In genomic region chr2:72592011-72592410, GRCm38 (mm10) we compare ENCODE assay signal across 27 mouse cellular contexts.
DNase-seq lines count a peak whose midpoint lies in the region; ATAC-seq and TF ChIP-seq lines count a peak whose summit lies in the region.
"Had no signal": no experiment of that assay in that cellular context is flagged by ENCODE, and none has a peak within 500 bp of the region (broad histone marks: within the 10 kb centered on the region; RNA-seq: fewer than 3 reads in every experiment).

No protein-coding gene starts in this region.

- DNase-seq in Muller cell, postnatal 12 days (ENCODE audit: inconsistent ontology term), result peak; percentile 97
- peak; percentile 31 for DNase-seq in hindbrain, postnatal 0 days (ENCODE audit: low spot score)
- peak; percentile 80 for DNase-seq in retina, postnatal 1 day
- no peak for DNase-seq in urinary bladder, postnatal 25 days (ENCODE audit: low spot score)
- no peak for DNase-seq in lung, postnatal 4 days
- DNase-seq: adrenal gland, postnatal 14 days; cerebellum, adult 11-12 months; cerebellum, postnatal 10 days; gastrocnemius, postnatal 25 days; heart, adult 18-20 months; kidney, adult 2 months; kidney, postnatal 36 days; right cerebral cortex, adult 18-20 months; spleen, adult 18-20 months; thymus, postnatal 14 days had no signal

- 19% methylated on average over 3 of the region's 3 CpGs for WGBS in hindbrain, embryonic 16.5 days
- 32% methylated on average over 3 of the region's 3 CpGs for WGBS in hindbrain, embryonic 12.5 days
- 15% methylated on average over 3 of the region's 3 CpGs for WGBS in hindbrain, postnatal 0 days

- no peak overlapping the region for H3K4me3 ChIP-seq in hindbrain, embryonic 16.5 days (ENCODE audit: low read length)
- H3K4me3 ChIP-seq in hindbrain, embryonic 12.5 days, result no peak overlapping the region
- H3K4me3 ChIP-seq in hindbrain, postnatal 0 days (ENCODE audit: low read length), result no peak overlapping the region
- H3K4me3 ChIP-seq: embryonic facial prominence, embryonic 13.5 days; forebrain, embryonic 12.5 days; heart, embryonic 12.5 days; layer of hippocampus, adult 2 months; limb, embryonic 13.5 days; lung, embryonic 15.5 days; neural tube, embryonic 13.5 days had no signal

- no peak overlapping the region for H3K9ac ChIP-seq in hindbrain, embryonic 16.5 days (ENCODE audit: low read depth, low read length)
- no peak overlapping the region for H3K9ac ChIP-seq in hindbrain, embryonic 12.5 days
- no peak overlapping the region for H3K9ac ChIP-seq in hindbrain, postnatal 0 days (replicated peaks; ENCODE audit: low read length)
- H3K9ac ChIP-seq: embryonic facial prominence, embryonic 13.5 days; forebrain, embryonic 12.5 days; heart, embryonic 12.5 days; limb, embryonic 13.5 days; lung, embryonic 15.5 days; neural tube, embryonic 13.5 days had no signal

- H3K4me2 ChIP-seq in hindbrain, embryonic 16.5 days (ENCODE audit: low read length), result no peak overlapping the region
- no peak overlapping the region for H3K4me2 ChIP-seq in hindbrain, embryonic 12.5 days (replicated peaks)
- H3K4me2 ChIP-seq in hindbrain, postnatal 0 days (ENCODE audit: low read depth, low read length), result no peak overlapping the region
- H3K4me2 ChIP-seq: embryonic facial prominence, embryonic 13.5 days; forebrain, embryonic 12.5 days; heart, embryonic 12.5 days; limb, embryonic 13.5 days; liver, embryonic 11.5 days; lung, embryonic 15.5 days; neural tube, embryonic 13.5 days had no signal

- H3K9me3 ChIP-seq in hindbrain, embryonic 16.5 days (ENCODE audit: control insufficient read depth, low read length), result no peaks in the 10 kb centered on the region
- H3K9me3 ChIP-seq in hindbrain, embryonic 12.5 days (replicated peaks), result no peaks in the 10 kb centered on the region
- no peaks in the 10 kb centered on the region for H3K9me3 ChIP-seq in hindbrain, postnatal 0 days (ENCODE audit: low read length)
- H3K9me3 ChIP-seq: embryonic facial prominence, embryonic 13.5 days; forebrain, embryonic 12.5 days; heart, embryonic 12.5 days; limb, embryonic 13.5 days; lung, embryonic 15.5 days; neural tube, embryonic 13.5 days had no signal

- H3K27me3 ChIP-seq in hindbrain, embryonic 16.5 days (replicated peaks; ENCODE audit: control insufficient read depth, insufficient read depth, low read length), result no peaks in the 10 kb centered on the region
- H3K27me3 ChIP-seq in hindbrain, embryonic 12.5 days, result peaks cover 15% of the 10 kb centered on the region
- no peaks in the 10 kb centered on the region for H3K27me3 ChIP-seq in hindbrain, postnatal 0 days (ENCODE audit: insufficient read depth, low read length)
- H3K27me3 ChIP-seq: CH12.LX; embryonic facial prominence, embryonic 13.5 days; heart, embryonic 12.5 days; limb, embryonic 13.5 days; lung, embryonic 15.5 days; neural tube, embryonic 13.5 days had no signal

- ATAC-seq in hindbrain, embryonic 16.5 days, result 0 out of 2 replicates have a peak, but pooled peaks have one; percentile 45
- no peak for ATAC-seq in hindbrain, embryonic 12.5 days (ENCODE audit: low FRiP score)
- ATAC-seq in hindbrain, postnatal 0 days, result peak; percentile 74
- ATAC-seq: Patski had no signal

- no peak for TF ChIP-seq CTCF in hindbrain, postnatal 0 days (IDR thresholded peaks at IDR 0.05; ENCODE audit: low read depth)

- H3K4me1 ChIP-seq in hindbrain, embryonic 16.5 days (ENCODE audit: control insufficient read depth, insufficient read depth, low read depth, low read length), result no peaks in the 10 kb centered on the region
- H3K4me1 ChIP-seq in hindbrain, embryonic 12.5 days, result peaks cover 14% of the 10 kb centered on the region
- no peaks in the 10 kb centered on the region; the same call in 1 of the 2 replicates for H3K4me1 ChIP-seq in hindbrain, postnatal 0 days (ENCODE audit: insufficient read depth, low read length)
- H3K4me1 ChIP-seq: embryonic facial prominence, embryonic 13.5 days; heart, embryonic 12.5 days; limb, embryonic 13.5 days; lung, embryonic 15.5 days had no signal

- no peak overlapping the region for H3K27ac ChIP-seq in hindbrain, embryonic 16.5 days (ENCODE audit: low read depth, low read length)
- H3K27ac ChIP-seq in hindbrain, embryonic 12.5 days, result no peak overlapping the region
- H3K27ac ChIP-seq in hindbrain, postnatal 0 days, result no peak overlapping the region
- H3K27ac ChIP-seq: embryonic facial prominence, embryonic 13.5 days; forebrain, embryonic 12.5 days; layer of hippocampus, adult 2 months; limb, embryonic 13.5 days; lung, embryonic 15.5 days; neural tube, embryonic 13.5 days had no signal

- H3K36me3 ChIP-seq in hindbrain, embryonic 16.5 days (ENCODE audit: control insufficient read depth, insufficient read depth, low read length), result no peaks in the 10 kb centered on the region
- no peaks in the 10 kb centered on the region for H3K36me3 ChIP-seq in hindbrain, embryonic 12.5 days
- H3K36me3 ChIP-seq in hindbrain, postnatal 0 days (ENCODE audit: insufficient read depth, low read length), result no peaks in the 10 kb centered on the region
- H3K36me3 ChIP-seq: embryonic facial prominence, embryonic 13.5 days; forebrain, embryonic 12.5 days; heart, embryonic 12.5 days; limb, embryonic 13.5 days; lung, embryonic 15.5 days; neural tube, embryonic 13.5 days had no signal

Comparison
In these comparisons a context has a peak if more than half of its experiments do, and no peak if none do; other contexts are left out.
1. DNase-seq: peak in Muller cell, postnatal 12 days (single experiment), hindbrain, postnatal 0 days (single experiment) and retina, postnatal 1 day (single experiment); none in urinary bladder, postnatal 25 days (single experiment) and lung, postnatal 4 days (0 of 2).